Mouse (Mus musculus) adrenal gland, postnatal 0 days (tissue): ENCODE data around the gene Olfr889. TPM values are rescaled to one million over a fixed set of nuclear protein-coding genes. Genes with fewer than 3 reads are reported as not detected.

Experiments used
- polyA plus RNA-seq: library from polyadenylated mRNA; unstranded; fragments of >200 nt; fragmentation: Nextera tagmentation; extraction: Ambion mirVana; gene quantifications from 2 replicates; pipeline ENCODE4 v1.2.1, GENCODE M21; 2015

Olfr889 gene
- 0.97 and 1.6 TPM in 2 replicates for polyA plus RNA-seq

GRCm38 (mm10) chr9:38114898-38115297 is at the start of gene Olfr889:
Gene Olfr889, plus strand, starts transcription at chr9:38115198.

GRCm38 (mm10) chr9:38083772-38084171 is 31.2 kb upstream of the Olfr889 start, which contains the start of gene Olfr887:
Gene Olfr887, plus strand, starts transcription at chr9:38084072.

GRCm38 (mm10) chr9:38107828-38108227 is 7.2 kb upstream of the Olfr889 start, which contains the start of gene Olfr888:
Gene Olfr888, plus strand, starts transcription at chr9:38108128.

GRCm38 (mm10) chr9:38142217-38142616 is 27.2 kb downstream of the Olfr889 start, which contains the start of gene Olfr890:
Gene Olfr890, plus strand, starts transcription at chr9:38142517.

Other genes starting within 250 kb of the Olfr889 start
- not detected in 2 replicates for gene Olfr145, start 218.5 kb upstream of the Olfr889 start, polyA plus RNA-seq
- not detected in 2 replicates for gene Olfr878, start 197.4 kb upstream of the Olfr889 start, polyA plus RNA-seq
- not detected in 2 replicates for gene Olfr881, start 123.4 kb upstream of the Olfr889 start, polyA plus RNA-seq
- gene Olfr883, start 89.4 kb upstream of the Olfr889 start, polyA plus RNA-seq: not detected in 2 replicates
- not detected in 2 replicates for gene Olfr884, start 68.6 kb upstream of the Olfr889 start, polyA plus RNA-seq
- gene Olfr885, start 53.9 kb upstream of the Olfr889 start, polyA plus RNA-seq: not detected in 2 replicates
- not detected in 2 replicates for gene Olfr887, start 31.1 kb upstream of the Olfr889 start, polyA plus RNA-seq
- not detected in 2 replicates for gene Olfr888, start 7.1 kb upstream of the Olfr889 start, polyA plus RNA-seq
- gene Olfr890, start 27.3 kb downstream of the Olfr889 start, polyA plus RNA-seq: not detected in 2 replicates
- not detected in 2 replicates for gene Olfr891, start 65.6 kb downstream of the Olfr889 start, polyA plus RNA-seq
- not detected in 2 replicates for gene Olfr893, start 93.2 kb downstream of the Olfr889 start, polyA plus RNA-seq
- gene Olfr894, start 102.9 kb downstream of the Olfr889 start, polyA plus RNA-seq: not detected in 2 replicates
- not detected in 2 replicates for gene Olfr143, start 137.6 kb downstream of the Olfr889 start, polyA plus RNA-seq
- gene Olfr895, start 152.7 kb downstream of the Olfr889 start, polyA plus RNA-seq: not detected in 2 replicates
- gene Olfr896-ps1, start 175.9 kb downstream of the Olfr889 start, polyA plus RNA-seq: not detected in 2 replicates
- gene Olfr25, start 213.9 kb downstream of the Olfr889 start, polyA plus RNA-seq: not detected in 2 replicates
- gene Olfr898, start 233.2 kb downstream of the Olfr889 start, polyA plus RNA-seq: not detected in 2 replicates